Mouse (Mus musculus) frontal cortex, postnatal 10 days (tissue): ENCODE results near the gene Arhgef6.

Source experiments
- DNase-seq, 2 experiments: peaks; one replicate each; pipeline ENCODE4 v3.0.0; 2022; ENCODE audit warnings: low spot score in 2 of 2, mixed read lengths in 1 of 2

Gene Arhgef6

DNA sequence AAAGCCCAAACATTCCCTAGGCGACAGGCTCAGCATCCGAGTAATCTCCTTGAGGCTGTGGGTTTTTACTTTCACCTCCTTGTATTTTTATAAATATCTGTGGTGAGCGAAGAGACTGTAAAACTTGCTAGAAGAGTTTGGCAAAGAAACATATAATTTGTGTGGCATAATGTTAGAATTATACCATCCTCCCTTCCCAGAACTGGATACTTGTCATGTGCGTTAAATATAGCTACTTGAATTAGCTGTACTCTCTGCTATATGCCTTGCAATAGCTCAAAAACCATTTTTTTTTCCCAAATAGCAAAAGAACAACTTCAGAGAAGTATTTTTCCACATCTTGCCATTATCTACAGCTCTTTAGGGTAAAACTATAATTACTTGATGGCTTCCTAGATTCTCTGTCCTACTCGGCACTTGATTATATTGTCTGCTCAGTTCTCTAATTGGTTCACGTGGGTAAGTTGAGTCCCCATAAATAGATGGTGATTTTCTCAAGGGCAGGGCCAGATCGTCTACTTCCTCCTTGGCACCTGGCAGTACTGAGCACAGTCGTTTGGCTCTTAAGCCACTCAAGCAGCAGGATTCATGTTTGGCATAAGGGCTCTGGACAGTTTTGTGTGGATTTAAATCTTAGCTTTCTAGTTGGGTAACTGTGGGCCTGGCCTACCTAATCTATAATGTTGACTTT is 35.2 kb downstream of the Arhgef6 start:
- DNase-seq: no peak

DNA sequence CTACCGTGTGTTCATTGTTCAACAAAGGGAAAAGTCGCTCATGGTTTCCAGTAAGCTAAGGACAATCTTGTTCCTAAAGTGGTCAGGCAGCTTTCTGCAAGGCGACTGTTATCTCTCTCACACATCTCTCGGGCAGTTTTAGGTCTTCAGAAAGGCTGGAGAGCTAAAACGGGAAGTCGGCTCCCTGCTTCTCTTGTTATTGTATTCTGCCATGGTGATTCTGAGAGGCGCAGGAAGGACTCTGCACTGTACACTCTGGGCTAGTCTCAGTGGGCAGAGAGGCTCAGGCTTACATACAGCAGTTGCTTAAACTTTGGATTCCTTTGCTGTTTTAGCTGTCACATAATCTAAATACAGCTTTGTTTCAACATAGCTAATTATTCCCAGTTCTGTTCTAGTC is 39.6 kb downstream of the Arhgef6 start:
- DNase-seq: no peak

DNA sequence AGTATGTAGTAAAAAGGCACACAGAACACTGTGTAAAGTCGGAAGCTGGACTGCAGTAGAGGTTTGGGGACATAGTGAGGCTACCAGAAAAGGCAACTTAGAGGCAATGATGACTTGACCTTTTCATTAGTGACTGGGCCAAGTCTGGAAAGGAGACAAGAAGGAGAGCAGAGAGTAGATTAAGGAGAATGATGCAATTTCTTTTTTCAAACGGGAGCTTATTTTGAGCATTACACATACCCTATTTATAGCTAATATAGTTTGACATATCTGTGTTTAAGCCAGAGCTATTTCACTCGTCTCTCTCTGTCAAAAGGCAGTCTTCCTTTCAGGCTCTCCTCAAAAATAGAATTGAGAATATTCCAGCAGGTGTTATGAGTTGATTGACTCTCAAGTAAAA is 50.1 kb downstream of the Arhgef6 start:
- DNase-seq: no peak

GRCm38 (mm10) chrX:57286281-57286680 is 52.2 kb downstream of the Arhgef6 start:
- no peak for DNase-seq

DNA sequence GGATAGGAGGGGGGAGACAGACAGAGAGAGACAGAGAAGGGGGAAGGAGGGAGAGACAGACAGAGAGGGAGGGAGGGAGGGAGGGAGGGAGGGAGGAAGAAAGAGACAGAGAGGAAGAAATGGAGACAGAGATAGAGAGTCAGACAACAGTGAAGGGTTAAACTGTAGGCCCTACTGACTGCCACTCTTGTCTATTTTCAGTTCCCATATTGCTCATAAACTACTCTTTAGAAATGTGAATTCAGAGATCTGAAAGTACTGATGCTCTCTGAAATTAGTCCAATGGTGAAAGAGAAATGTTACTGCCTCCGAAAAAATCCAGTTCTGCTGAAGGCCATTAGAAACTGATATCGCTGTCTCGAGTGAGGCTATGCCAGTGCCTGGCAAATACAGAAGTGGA is 56.3 kb downstream of the Arhgef6 start:
- DNase-seq: no peak

DNA sequence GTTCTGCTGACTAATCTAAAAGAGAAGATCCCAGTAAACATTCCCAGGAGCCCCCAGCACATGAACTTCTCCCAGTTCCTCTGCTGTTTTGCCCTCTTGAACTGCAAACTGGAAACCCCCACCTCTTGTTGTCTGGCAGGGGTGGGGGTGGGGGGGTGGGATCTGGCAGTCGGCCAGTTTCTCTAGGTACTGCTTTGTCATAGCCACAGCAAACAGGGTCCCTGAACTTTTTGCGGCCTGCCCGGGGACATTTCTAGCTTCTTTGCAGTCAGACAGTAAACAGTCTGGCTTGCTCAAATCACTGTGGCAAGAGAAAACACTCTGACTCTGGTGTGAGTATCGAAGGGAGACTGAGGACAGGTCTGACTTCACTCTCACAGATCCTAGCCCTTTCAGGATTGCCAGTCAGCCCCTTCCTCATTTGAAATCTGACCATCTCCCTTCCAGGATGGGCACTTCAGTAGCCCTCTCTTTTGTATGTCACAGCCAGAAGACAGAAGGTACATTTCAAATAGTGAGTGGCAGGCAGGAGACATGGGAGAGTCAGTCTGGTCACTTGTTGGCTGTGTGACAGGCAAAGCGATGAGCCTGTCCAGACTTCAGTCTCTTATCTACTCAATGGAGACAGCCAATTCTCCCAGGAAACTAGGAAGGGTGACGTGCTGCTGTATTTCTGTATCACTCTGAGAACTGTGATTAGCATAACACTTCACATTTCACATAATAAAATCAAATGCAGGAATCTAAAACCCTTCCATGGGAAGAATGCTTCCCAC is 60.8 kb downstream of the Arhgef6 start:
- DNase-seq: no peak

DNA sequence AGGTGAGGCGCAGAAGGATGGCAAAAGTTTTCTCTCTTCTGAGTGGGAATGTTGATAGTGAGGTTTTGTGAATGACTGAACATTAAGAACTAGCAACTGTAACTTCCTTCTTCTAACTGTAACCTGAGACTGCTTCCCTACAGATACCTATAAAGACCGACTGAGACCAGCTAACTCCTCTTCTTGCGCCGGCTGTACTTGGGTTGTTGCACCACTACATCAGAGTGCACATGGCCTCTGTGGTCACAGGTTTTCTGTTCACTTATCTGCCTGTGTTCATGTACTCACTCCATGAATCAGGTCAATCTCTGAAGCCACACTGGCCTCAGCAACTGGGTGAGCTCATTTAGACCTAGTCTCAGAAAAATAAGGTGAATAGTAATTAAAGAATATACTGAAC is 75.0 kb downstream of the Arhgef6 start:
- DNase-seq: no peak

DNA sequence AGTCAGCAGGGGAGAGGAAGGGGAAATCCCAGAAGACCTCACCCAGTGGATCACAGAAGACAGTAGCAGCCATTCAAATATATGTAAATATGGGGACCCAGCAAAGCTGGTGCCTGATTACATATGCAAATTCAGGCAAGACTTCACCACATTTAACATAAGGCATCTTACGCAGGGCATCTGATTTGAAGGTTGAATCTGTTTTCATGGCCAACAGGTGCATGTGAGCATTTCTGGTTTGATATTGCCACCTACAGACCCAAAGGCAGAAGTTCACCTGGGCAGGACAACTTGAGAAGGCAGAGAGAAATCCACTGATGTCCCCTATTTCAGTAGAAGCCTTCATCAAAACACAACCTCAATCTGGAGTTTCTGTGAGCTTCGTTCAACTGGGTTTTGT is 77.8 kb downstream of the Arhgef6 start:
- DNase-seq: no peak

DNA sequence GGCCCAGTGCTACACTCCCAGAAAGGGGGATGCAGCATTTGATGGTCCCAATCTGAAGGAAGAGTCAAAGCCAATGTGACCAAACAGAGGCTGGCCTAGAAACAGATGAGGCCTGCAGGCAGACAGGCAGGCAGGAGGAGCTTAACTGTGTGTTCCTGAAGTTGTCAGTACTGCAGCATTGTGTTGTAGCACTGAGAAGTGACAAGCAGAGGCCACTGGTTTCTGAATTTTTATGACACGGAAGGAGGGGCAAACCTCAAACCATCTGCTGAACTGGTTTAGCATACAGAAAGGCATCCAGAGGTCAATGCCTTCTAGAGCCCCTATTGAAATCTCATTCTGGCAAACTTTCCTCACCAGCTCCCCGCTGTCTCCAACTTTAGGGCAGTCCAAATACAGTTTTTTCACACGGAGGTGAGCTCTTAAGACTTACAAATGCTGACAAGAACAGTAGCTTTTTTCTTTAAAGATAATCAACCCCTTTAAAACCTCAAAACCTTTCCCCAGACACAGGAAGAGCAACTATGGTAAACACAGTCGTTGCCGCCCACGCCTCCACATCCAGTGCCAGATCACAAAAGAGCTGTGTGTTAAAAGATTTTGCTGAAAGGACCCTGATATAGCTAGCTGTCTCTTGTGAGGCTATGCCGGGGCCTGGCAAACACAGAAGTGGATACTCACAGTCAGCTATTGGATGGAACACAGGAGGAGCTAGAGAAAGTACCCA is 85.0 kb downstream of the Arhgef6 start:
- no peak for DNase-seq

GRCm38 (mm10) chrX:57238572-57238971 is 100.0 kb downstream of the Arhgef6 start:
- no peak for DNase-seq

DNA sequence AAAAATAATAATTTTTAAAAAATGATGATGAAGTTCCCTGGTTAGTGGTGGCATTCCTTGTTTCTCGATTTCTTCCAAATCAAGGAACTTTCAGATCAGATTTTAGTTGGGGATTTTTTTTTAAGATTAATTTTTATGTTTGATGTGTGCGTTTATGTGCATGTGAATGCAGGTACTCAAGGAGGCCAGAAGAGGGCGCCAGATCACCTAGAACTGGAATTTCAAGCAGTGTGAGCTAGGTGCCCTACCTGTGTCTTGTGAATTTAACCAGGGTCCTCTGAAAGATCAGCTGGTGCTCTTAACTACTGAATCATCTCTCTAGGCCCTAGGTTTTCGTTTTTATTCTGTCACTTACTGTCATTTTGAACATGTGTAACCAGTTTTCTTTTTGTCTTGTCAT is 102.5 kb downstream of the Arhgef6 start:
- DNase-seq: no peak

DNA sequence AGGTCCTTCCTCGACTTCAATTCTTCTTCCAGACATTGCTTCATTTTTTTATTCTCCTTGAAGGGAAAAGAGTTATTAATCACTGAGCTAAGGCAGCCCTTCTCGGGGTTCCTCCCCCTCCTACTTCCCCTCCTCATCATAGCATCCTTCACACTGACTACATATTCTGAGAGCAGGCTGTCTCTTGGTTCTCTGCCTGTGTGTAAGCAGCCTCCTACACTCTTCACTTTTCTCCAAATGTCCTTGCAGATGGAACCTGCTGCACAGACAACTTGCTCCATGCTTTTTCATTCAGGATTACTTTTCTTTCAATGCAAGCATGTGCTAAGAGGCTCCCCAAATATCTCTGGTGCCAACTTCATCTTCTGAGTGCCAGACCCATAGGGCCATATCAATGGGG is 104.9 kb downstream of the Arhgef6 start:
- no peak for DNase-seq

DNA sequence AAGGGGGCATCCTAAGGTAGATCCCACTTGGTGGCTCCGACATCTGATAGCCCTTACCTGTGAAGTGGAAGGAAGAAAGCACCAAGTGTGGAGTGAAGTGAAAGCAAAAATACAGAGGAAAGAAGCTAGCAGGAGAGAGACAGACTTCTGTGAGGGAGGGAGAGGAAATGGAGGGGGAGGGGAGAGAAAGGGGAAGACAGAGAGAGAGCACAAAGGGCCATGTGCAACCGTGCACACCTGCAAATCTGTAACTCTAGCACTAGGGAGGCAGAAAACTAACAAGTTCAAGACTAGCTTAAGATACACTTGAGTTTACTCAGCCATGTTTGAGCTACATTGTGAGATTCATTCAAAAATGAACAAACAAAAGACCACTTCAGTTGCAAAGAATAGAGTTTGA is 110.4 kb downstream of the Arhgef6 start:
- no peak for DNase-seq

GRCm38 (mm10) chrX:57223301-57223700 is 115.2 kb downstream of the Arhgef6 start:
- DNase-seq: peak in 1 of 2 experiments; percentile 4

- DNase-seq: no peak
These were observed 116.6 kb downstream of the Arhgef6 start for GRCm38 (mm10) chrX:57221881-57222280.

DNA sequence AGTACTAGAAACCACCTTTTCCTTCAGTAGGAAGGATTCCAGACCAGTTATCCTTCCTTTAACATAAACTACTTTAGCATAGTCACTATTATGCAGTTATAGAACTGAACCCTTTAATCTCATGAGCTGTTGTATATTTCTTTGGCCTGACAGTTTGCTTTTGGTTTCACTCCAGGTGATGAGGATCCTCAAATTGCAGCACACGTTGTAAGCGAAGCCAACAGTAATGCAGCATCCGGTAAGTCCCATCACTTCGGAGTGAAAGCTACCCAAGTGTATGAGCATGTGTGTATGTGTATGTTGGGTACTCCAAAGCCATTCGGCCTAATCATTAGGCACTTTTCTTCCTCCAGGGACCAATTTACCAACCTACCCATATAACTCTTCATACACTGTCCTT is 119.0 kb downstream of the Arhgef6 start:
- no peak for DNase-seq

- no peak for DNase-seq
These were observed 122.3 kb downstream of the Arhgef6 start for GRCm38 (mm10) chrX:57216271-57216670.

- no peak for DNase-seq
These were observed 123.0 kb downstream of the Arhgef6 start for GRCm38 (mm10) chrX:57215495-57215894.

GRCm38 (mm10) chrX:57212862-57213261 is 125.7 kb downstream of the Arhgef6 start:
- DNase-seq: no peak

DNA sequence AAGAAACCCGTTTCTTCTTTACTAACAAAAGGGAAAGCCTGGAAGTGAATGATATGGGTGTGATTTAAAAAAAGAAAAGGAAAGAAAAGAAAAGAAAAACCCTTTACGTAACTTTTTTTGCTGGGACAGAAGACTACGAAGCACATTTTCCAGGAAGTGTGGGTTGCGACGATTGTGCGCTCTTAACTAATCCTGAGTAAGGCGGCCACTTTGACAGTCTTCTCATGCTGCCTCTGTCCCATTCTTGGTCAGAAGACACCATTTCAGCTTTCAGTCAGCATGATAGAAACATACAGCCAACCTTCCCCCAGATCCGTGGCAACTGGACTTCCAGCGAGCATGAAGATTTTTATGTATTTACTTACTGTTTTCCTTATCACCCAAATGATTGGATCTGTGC is 126.7 kb downstream of the Arhgef6 start, which contains the start of gene Cd40lg:
TSS of gene Cd40lg (plus strand) at position 268 of the 400 bp plus-strand sequence.
- no peak for DNase-seq

GRCm38 (mm10) chrX:57210591-57210990 is 127.9 kb downstream of the Arhgef6 start:
- DNase-seq: no peak

GRCm38 (mm10) chrX:57200397-57200796 is 138.1 kb downstream of the Arhgef6 start:
- DNase-seq: no peak

- DNase-seq: no peak
These were observed 140.5 kb downstream of the Arhgef6 start for GRCm38 (mm10) chrX:57198036-57198435.
